Mouse (Mus musculus) brain, embryonic 14.5 days (tissue): Measurements from ENCODE around the gene Prss38.

Source experiments
- CTCF ChIP-seq: fragments of 200-500 bp; IDR thresholded peaks from 2 replicates; pipeline ENCODE4 v1.5.1; 2012; ENCODE audit warnings: inconsistent platforms, mild to moderate bottlenecking, moderate library complexity, borderline replicate concordance; ENCODE audit not compliant: insufficient read depth, insufficient read length; ENCODE audit errors: extremely low read depth
- POLR2A ChIP-seq: fragments of 200-500 bp; IDR thresholded peaks from 2 replicates; pipeline ENCODE4 v1.6.1; 2012; ENCODE audit warnings: mild to moderate bottlenecking, inconsistent platforms, borderline replicate concordance; ENCODE audit not compliant: poor library complexity, insufficient read depth, insufficient read length, severe bottlenecking; ENCODE audit errors: extremely low read depth

- no peak for TF ChIP-seq CTCF
- TF ChIP-seq POLR2A: no peak
These were observed 19.0 kb upstream of the Prss38 start for GRCm38 (mm10) chr11:59394451-59394850.
